Mouse (Mus musculus) embryonic fibroblast, embryonic 13.5 days (primary cell): ENCODE results near the gene Fopnl. TPM values are rescaled to one million over a fixed set of nuclear protein-coding genes. Genes with fewer than 3 reads are reported as not detected.

Experiments
- H3K27ac ChIP-seq: 2 replicates; pipeline ENCODE4 v1.5.1; 2012; ENCODE audit warnings: low read length, control low read depth, inconsistent platforms; ENCODE audit not compliant: insufficient read depth
- H3K4me1 ChIP-seq: 2 replicates; pipeline ENCODE4 v1.6.1; 2011; ENCODE audit warnings: low read length; ENCODE audit not compliant: control insufficient read depth, insufficient read depth
- H3K4me3 ChIP-seq: 2 replicates; pipeline ENCODE4 v1.5.1; 2011; ENCODE audit warnings: mild to moderate bottlenecking, control low read depth, low read length; ENCODE audit not compliant: insufficient read depth
- CTCF ChIP-seq: IDR thresholded peaks from 2 replicates; pipeline ENCODE4 v1.5.1; 2011; ENCODE audit warnings: mild to moderate bottlenecking, control low read depth, low read length, moderate library complexity, borderline replicate concordance; ENCODE audit not compliant: insufficient read depth
- POLR2A ChIP-seq: IDR thresholded peaks from 2 replicates; pipeline ENCODE4 v1.6.1; 2011; ENCODE audit warnings: low read depth, mild to moderate bottlenecking, control low read depth, low read length, moderate library complexity
- polyA plus RNA-seq: library from polyadenylated mRNA; stranded (reverse); fragments of >200 nt; gene quantifications from 2 replicates; pipeline ENCODE4 v1.2.4, GENCODE M21; 2011; ENCODE audit warnings: low read depth; ENCODE audit not compliant: missing spikeins, insufficient read length

The Fopnl gene
- polyA plus RNA-seq, 1 experiment = 75.4 TPM

- H3K27ac ChIP-seq = no peak overlapping the region
- H3K4me1 ChIP-seq = peaks cover 3% of the 10 kb centered on the region; the same call in 1 of the 2 replicates
- no peak for TF ChIP-seq POLR2A
- TF ChIP-seq CTCF = no peak
Measured at GRCm38 (mm10) chr16:14295291-14295690, 21.9 kb downstream of the Fopnl start.

GRCm38 (mm10) chr16:14292205-14293199 lies 24.7 kb downstream of the Fopnl start:
- Histone ChIP-seq H3K4me3 (no peak overlapping the region), H3K4me1 (peaks cover 3% of the 10 kb centered on the region; the same call in 1 of the 2 replicates), H3K27ac (no peak overlapping the region)
- TF ChIP-seq CTCF (no peak), POLR2A (no peak)

More at GRCm38 (mm10) chr16:14295291-14295690, 21.9 kb downstream of the Fopnl start:
- H3K4me3 ChIP-seq = no peak overlapping the region

- TF ChIP-seq CTCF (0 out of 2 replicates have a peak, but pooled peaks have one; percentile 39), POLR2A (no peak)
- H3K4me3 ChIP-seq = no peak within 1 kb of the TSS
- peaks cover 3% of the 10 kb centered on the region; the same call in 1 of the 2 replicates for H3K4me1 ChIP-seq
- H3K27ac ChIP-seq = no peak within 1 kb of the TSS
Measured at GRCm38 (mm10) chr16:14291223-14291622, 26.0 kb downstream of the Fopnl start, which contains the start of gene Myh11. Gene Myh11 (minus strand): TSS chr16:14291372.

- no peak for TF ChIP-seq POLR2A
- no peak for TF ChIP-seq CTCF
Measured at GRCm38 (mm10) chr16:14272374-14272965, 44.7 kb downstream of the Fopnl start.

GRCm38 (mm10) chr16:14265203-14265920 lies 51.8 kb downstream of the Fopnl start:
- TF ChIP-seq CTCF = no peak
- TF ChIP-seq POLR2A = no peak
- H3K27ac ChIP-seq = no peak overlapping the region

More at GRCm38 (mm10) chr16:14272374-14272965, 44.7 kb downstream of the Fopnl start:
- no peak overlapping the region for H3K27ac ChIP-seq
- H3K4me3 ChIP-seq = no peak overlapping the region
- no peaks in the 10 kb centered on the region for H3K4me1 ChIP-seq

GRCm38 (mm10) chr16:14264504-14264903 lies 52.7 kb downstream of the Fopnl start:
- Histone ChIP-seq H3K4me3 (no peak overlapping the region), H3K4me1 (no peaks in the 10 kb centered on the region), H3K27ac (no peak overlapping the region)
- TF ChIP-seq POLR2A = no peak
- TF ChIP-seq CTCF = no peak

More at GRCm38 (mm10) chr16:14265203-14265920, 51.8 kb downstream of the Fopnl start:
- H3K4me1 ChIP-seq = no peaks in the 10 kb centered on the region
- no peak overlapping the region for H3K4me3 ChIP-seq

- no peak overlapping the region for H3K4me3 ChIP-seq
- no peak overlapping the region for H3K27ac ChIP-seq
- no peak for TF ChIP-seq CTCF
- no peak for TF ChIP-seq POLR2A
- H3K4me1 ChIP-seq = no peaks in the 10 kb centered on the region
Measured at GRCm38 (mm10) chr16:14263241-14263640, 54.0 kb downstream of the Fopnl start.

GRCm38 (mm10) chr16:14262410-14262809 lies 54.8 kb downstream of the Fopnl start:
- TF ChIP-seq POLR2A = no peak
- TF ChIP-seq CTCF = no peak
- H3K4me1 ChIP-seq = no peaks in the 10 kb centered on the region
- H3K4me3 ChIP-seq = no peak overlapping the region
- no peak overlapping the region for H3K27ac ChIP-seq

GRCm38 (mm10) chr16:14258856-14259255 lies 58.3 kb downstream of the Fopnl start:
- Histone ChIP-seq H3K4me3 (no peak overlapping the region), H3K4me1 (no peaks in the 10 kb centered on the region), H3K27ac (no peak overlapping the region)
- TF ChIP-seq POLR2A (no peak), CTCF (no peak)
